Mouse (Mus musculus): ENCODE data around the gene A2ml1.
"Not testable (repeated sequence)": the region's sequence is repeated elsewhere in the genome, so short reads cannot be mapped to it uniquely, and the experiment has no call there.

The A2ml1 gene

GRCm38 (mm10) chr6:128581508-128581907, at the start of gene A2ml1:
TSS of gene A2ml1 (minus strand) at chr6:128581608.
- CTCF ChIA-PET, result no interaction called here

- CTCF ChIA-PET, result not testable (repeated sequence)
Observed at GRCm38 (mm10) chr6:128629771-128630739, 48.6 kb upstream of the A2ml1 start.

GRCm38 (mm10) chr6:128625246-128625645, 43.8 kb upstream of the A2ml1 start:
- CTCF ChIA-PET, result not testable (repeated sequence)

- CTCF ChIA-PET, result no interaction called here
Observed at GRCm38 (mm10) chr6:128624425-128624824, 43.0 kb upstream of the A2ml1 start.

GRCm38 (mm10) chr6:128623433-128623832, 42.0 kb upstream of the A2ml1 start, which contains the start of gene Klrb1a:
TSS of gene Klrb1a (minus strand) at chr6:128623533.
- CTCF ChIA-PET, result not testable (repeated sequence)

GRCm38 (mm10) chr6:128622733-128623132, 41.3 kb upstream of the A2ml1 start:
- CTCF ChIA-PET, result no interaction called here

- CTCF ChIA-PET, result no interaction called here
Observed at GRCm38 (mm10) chr6:128606350-128606749, 24.9 kb upstream of the A2ml1 start.

- CTCF ChIA-PET, result interaction anchor here (0.8 kb wide), 1 partner anchor 155 kb away, joined by 3 read pairs; no protein-coding TSS in a partner anchor
Observed at GRCm38 (mm10) chr6:128604512-128604911, 23.1 kb upstream of the A2ml1 start.

GRCm38 (mm10) chr6:128602463-128603201, 21.2 kb upstream of the A2ml1 start:
- CTCF ChIA-PET, result no interaction called here

GRCm38 (mm10) chr6:128602026-128602425, 20.6 kb upstream of the A2ml1 start:
- CTCF ChIA-PET, result no interaction called here

- CTCF ChIA-PET, result no interaction called here
Observed at GRCm38 (mm10) chr6:128599555-128599954, 18.1 kb upstream of the A2ml1 start.

GRCm38 (mm10) chr6:128598256-128599047, 17.0 kb upstream of the A2ml1 start:
- CTCF ChIA-PET, result no interaction called here

- CTCF ChIA-PET, result no interaction called here
Observed at GRCm38 (mm10) chr6:128597121-128597522, 15.7 kb upstream of the A2ml1 start.

- CTCF ChIA-PET, result no interaction called here
Observed at GRCm38 (mm10) chr6:128594651-128595050, 13.2 kb upstream of the A2ml1 start.

GRCm38 (mm10) chr6:128589426-128589825, 8.0 kb upstream of the A2ml1 start:
- CTCF ChIA-PET, result no interaction called here

- CTCF ChIA-PET, result interaction anchor here (0.6 kb wide), 1 partner anchor 961 kb away, joined by 5 read pairs; no protein-coding TSS in a partner anchor
Observed at GRCm38 (mm10) chr6:128587619-128588018, 6.2 kb upstream of the A2ml1 start.

- CTCF ChIA-PET, result no interaction called here
Observed at GRCm38 (mm10) chr6:128585642-128586245, 4.3 kb upstream of the A2ml1 start.

- CTCF ChIA-PET, result no interaction called here
Observed at GRCm38 (mm10) chr6:128584070-128584660, 2.8 kb upstream of the A2ml1 start.

- CTCF ChIA-PET, result no interaction called here
Observed at GRCm38 (mm10) chr6:128577301-128577700, 4.1 kb downstream of the A2ml1 start.

- CTCF ChIA-PET, result no interaction called here
Observed at GRCm38 (mm10) chr6:128566589-128566988, 14.8 kb downstream of the A2ml1 start.

- CTCF ChIA-PET, result no interaction called here
Observed at GRCm38 (mm10) chr6:128554049-128554448, 27.4 kb downstream of the A2ml1 start.

Measured in spleen, embryonic (tissue).